In genomic region chr15:83664722-83665121, GRCm38 (mm10) we compare ENCODE assay signal across 8 mouse cellular contexts.
DNase-seq lines count a peak whose midpoint lies in the region; ATAC-seq and TF ChIP-seq lines count a peak whose summit lies in the region.
"Had no signal": no experiment of that assay in that cellular context is flagged by ENCODE, and none has a peak within 500 bp of the region (broad histone marks: within the 10 kb centered on the region; RNA-seq: fewer than 3 reads in every experiment).

No protein-coding gene starts in this region.

- TF ChIP-seq CTCF in ES-Bruce4 (IDR thresholded peaks at IDR 0.05; ENCODE audit: low read depth, low read length), result peak; percentile 71
- peak; percentile 79 for TF ChIP-seq CTCF in cortical plate, adult 2 months (IDR thresholded peaks at IDR 0.05; ENCODE audit: extremely low read depth, insufficient read depth, low read length)
- TF ChIP-seq CTCF in heart, postnatal 0 days (IDR thresholded peaks at IDR 0.05; ENCODE audit: low read depth), result peak; percentile 87

- DNase-seq in adrenal gland, adult (ENCODE audit: inconsistent age in 2 of 2, low spot score in 1 of 2), result peak; percentile 53 to 85
- DNase-seq in heart, postnatal 0 days (ENCODE audit: low spot score), result peak; percentile 74
- peak; percentile 55 to 70 for DNase-seq in layer of hippocampus, postnatal 10 days (ENCODE audit: low spot score in 2 of 2)
- DNase-seq in testis, postnatal 10 days (ENCODE audit: low spot score), result peak; percentile 68

- no peak for TF ChIP-seq POLR2A in ES-Bruce4 (IDR thresholded peaks at IDR 0.05; ENCODE audit: insufficient read depth, low read length)
- no peak for TF ChIP-seq POLR2A in cortical plate, adult 2 months (IDR thresholded peaks at IDR 0.05; ENCODE audit: extremely low read depth, insufficient read depth, low read length)

- WGBS in heart, postnatal 0 days, result 30% methylated on average over 5 of the region's 5 CpGs

- no peak overlapping the region for H3K27ac ChIP-seq in ES-Bruce4 (ENCODE audit: insufficient read depth, low read length)
- no peak overlapping the region for H3K27ac ChIP-seq in cortical plate, adult 2 months (ENCODE audit: insufficient read depth, low read length)
- no peak overlapping the region for H3K27ac ChIP-seq in heart, postnatal 0 days (ENCODE audit: low read depth)

- peak; percentile 69 for ATAC-seq in heart, postnatal 0 days (ENCODE audit: insufficient read depth, low read depth)
- ATAC-seq in megakaryocyte progenitor cell, adult 5-6 weeks (replicated peaks; ENCODE audit: poor library complexity), result 0 out of 2 replicates have a peak, but pooled peaks have one; percentile 48

- H3K9ac ChIP-seq in ES-Bruce4 (ENCODE audit: low read depth, poor library complexity, severe bottlenecking), result no peak overlapping the region
- H3K9ac ChIP-seq in heart, postnatal 0 days (replicated peaks; ENCODE audit: low read depth, low read length), result no peak overlapping the region

- TF ChIP-seq EP300 in ES-Bruce4 (IDR thresholded peaks at IDR 0.05; ENCODE audit: insufficient read depth, low read depth, low read length), result no peak
- no peak for TF ChIP-seq EP300 in heart, postnatal 0 days (IDR thresholded peaks at IDR 0.05; ENCODE audit: low read depth)

- no peak overlapping the region for H3K4me2 ChIP-seq in heart, postnatal 0 days (ENCODE audit: low read depth, low read length)

- H3K4me1 ChIP-seq in ES-Bruce4 (ENCODE audit: control insufficient read depth, insufficient read depth, low read length), result no peaks in the 10 kb centered on the region
- H3K4me1 ChIP-seq in cortical plate, adult 2 months (ENCODE audit: control insufficient read depth, insufficient read depth, low read length), result no peaks in the 10 kb centered on the region; the same call in 1 of the 2 replicates
- H3K4me1 ChIP-seq in heart, postnatal 0 days (ENCODE audit: control insufficient read depth, insufficient read depth), result no peaks in the 10 kb centered on the region

- H3K36me3 ChIP-seq in ES-Bruce4 (ENCODE audit: control insufficient read depth, insufficient read depth, low read length, poor library complexity, severe bottlenecking), result no peaks in the 10 kb centered on the region
- H3K36me3 ChIP-seq in heart, postnatal 0 days (replicated peaks; ENCODE audit: control insufficient read depth, insufficient read depth, low read length), result no peaks in the 10 kb centered on the region

- H3K27me3 ChIP-seq in ES-Bruce4 (ENCODE audit: control insufficient read depth, insufficient read depth, low read length, poor library complexity, severe bottlenecking), result no peaks in the 10 kb centered on the region
- H3K27me3 ChIP-seq in heart, postnatal 0 days (ENCODE audit: control insufficient read depth, insufficient read depth, low read length), result 0 out of 2 replicates have a peak, but pooled peaks cover 2% of the 10 kb centered on the region

- no peak overlapping the region for H3K4me3 ChIP-seq in ES-Bruce4 (ENCODE audit: low read depth, low read length)
- H3K4me3 ChIP-seq in cortical plate, adult 2 months (ENCODE audit: insufficient read depth, low read length), result no peak overlapping the region
- no peak overlapping the region for H3K4me3 ChIP-seq in heart, postnatal 0 days (ENCODE audit: low read depth, low read length)
- H3K4me3 ChIP-seq: erythroblast, embryonic 14.5 days had no signal

- no peaks in the 10 kb centered on the region for H3K9me3 ChIP-seq in ES-Bruce4 (replicated peaks; ENCODE audit: control insufficient read depth, insufficient read depth, low read length, poor library complexity, severe bottlenecking)
- no peaks in the 10 kb centered on the region for H3K9me3 ChIP-seq in heart, postnatal 0 days (replicated peaks; ENCODE audit: control insufficient read depth, low read length)
